Mouse (Mus musculus): ENCODE results near the gene Commd8. TPM values are rescaled to one million over a fixed set of nuclear protein-coding genes. Genes with fewer than 3 reads are reported as not detected.

Commd8 gene
- polyA plus RNA-seq (2016; fragmentation: Nextera tagmentation; extraction: Ambion mirVana) = 148 and 153 TPM in 2 replicates

GRCm38 (mm10) chr5:72167594-72168284, at the start of gene Commd8:
Commd8 (minus strand) TSS chr5:72168189.
- H3K4me3 ChIP-seq = peak within 1 kb of the TSS; percentile 73
- under 1% methylated on average over 38 of the region's 38 CpGs for WGBS
- H3K4me1 ChIP-seq = peaks cover 13% of the 10 kb centered on the region
- H3K27ac ChIP-seq (replicated peaks) = peak within 1 kb of the TSS; percentile 91
- peaks cover 14% of the 10 kb centered on the region for H3K36me3 ChIP-seq (replicated peaks)
- DNase-seq (ENCODE audit: low spot score) = peak; percentile 96
- H3K9me3 ChIP-seq = no peaks in the 10 kb centered on the region
- no peaks in the 10 kb centered on the region for H3K27me3 ChIP-seq (replicated peaks; ENCODE audit: low read depth, poor library complexity, severe bottlenecking)

- Histone ChIP-seq H3K27me3 (replicated peaks; ENCODE audit: low read depth, poor library complexity, severe bottlenecking) (no peaks in the 10 kb centered on the region), H3K4me1 (no peaks in the 10 kb centered on the region; the same call in 1 of the 2 replicates), H3K27ac (replicated peaks) (no peak overlapping the region), H3K9me3 (no peaks in the 10 kb centered on the region), H3K4me3 (no peak overlapping the region), H3K36me3 (replicated peaks) (no peaks in the 10 kb centered on the region; the same call in 1 of the 2 replicates)
- 86% methylated on average over 18 of the region's 18 CpGs for WGBS
- DNase-seq (ENCODE audit: low spot score) = no peak
Observed at GRCm38 (mm10) chr5:72211741-72212140, 43.8 kb upstream of the Commd8 start.

GRCm38 (mm10) chr5:72210812-72211139, 42.8 kb upstream of the Commd8 start:
- Histone ChIP-seq H3K4me3 (no peak overlapping the region), H3K9me3 (no peaks in the 10 kb centered on the region), H3K36me3 (replicated peaks) (no peaks in the 10 kb centered on the region; the same call in 1 of the 2 replicates), H3K27ac (replicated peaks) (no peak overlapping the region), H3K27me3 (replicated peaks; ENCODE audit: low read depth, poor library complexity, severe bottlenecking) (no peaks in the 10 kb centered on the region), H3K4me1 (no peaks in the 10 kb centered on the region; the same call in 1 of the 2 replicates)
- 82% methylated on average over 5 of the region's 5 CpGs for WGBS
- no peak for DNase-seq (ENCODE audit: low spot score)

GRCm38 (mm10) chr5:72210123-72210811, 42.3 kb upstream of the Commd8 start:
- Histone ChIP-seq H3K27me3 (replicated peaks; ENCODE audit: low read depth, poor library complexity, severe bottlenecking) (no peaks in the 10 kb centered on the region), H3K4me3 (no peak overlapping the region), H3K36me3 (replicated peaks) (no peaks in the 10 kb centered on the region; the same call in 1 of the 2 replicates), H3K27ac (replicated peaks) (no peak overlapping the region), H3K9me3 (no peaks in the 10 kb centered on the region), H3K4me1 (no peaks in the 10 kb centered on the region; the same call in 1 of the 2 replicates)
- WGBS = 77% methylated on average over 13 of the region's 13 CpGs
- DNase-seq (ENCODE audit: low spot score) = no peak

GRCm38 (mm10) chr5:72208515-72208914, 40.5 kb upstream of the Commd8 start:
- Histone ChIP-seq H3K36me3 (replicated peaks) (no peaks in the 10 kb centered on the region), H3K27ac (replicated peaks) (no peak overlapping the region), H3K4me1 (peaks cover 12% of the 10 kb centered on the region), H3K9me3 (no peaks in the 10 kb centered on the region), H3K4me3 (no peak overlapping the region), H3K27me3 (replicated peaks; ENCODE audit: low read depth, poor library complexity, severe bottlenecking) (no peaks in the 10 kb centered on the region)
- DNase-seq (ENCODE audit: low spot score) = no peak
- WGBS = 90% methylated on average over 1 of the region's 1 CpGs

GRCm38 (mm10) chr5:72205271-72205670, 37.3 kb upstream of the Commd8 start:
- Histone ChIP-seq H3K9me3 (no peaks in the 10 kb centered on the region), H3K4me3 (no peak overlapping the region), H3K36me3 (replicated peaks) (no peaks in the 10 kb centered on the region), H3K27me3 (replicated peaks; ENCODE audit: low read depth, poor library complexity, severe bottlenecking) (no peaks in the 10 kb centered on the region), H3K4me1 (peaks cover 27% of the 10 kb centered on the region), H3K27ac (replicated peaks) (no peak overlapping the region)
- DNase-seq (ENCODE audit: low spot score) = no peak
- WGBS = 91% methylated on average over 5 of the region's 5 CpGs

- 80% methylated on average over 2 of the region's 2 CpGs for WGBS
- H3K36me3 ChIP-seq (replicated peaks) = no peaks in the 10 kb centered on the region
- H3K9me3 ChIP-seq = no peaks in the 10 kb centered on the region
- H3K4me3 ChIP-seq = peak overlapping the region; percentile 70
- no peak for DNase-seq (ENCODE audit: low spot score)
- no peak overlapping the region for H3K27ac ChIP-seq (replicated peaks)
- H3K4me1 ChIP-seq = peaks cover 27% of the 10 kb centered on the region
- no peaks in the 10 kb centered on the region for H3K27me3 ChIP-seq (replicated peaks; ENCODE audit: low read depth, poor library complexity, severe bottlenecking)
Observed at GRCm38 (mm10) chr5:72204507-72204906, 36.5 kb upstream of the Commd8 start.

GRCm38 (mm10) chr5:72203734-72204073, 35.7 kb upstream of the Commd8 start:
- no peaks in the 10 kb centered on the region for H3K27me3 ChIP-seq (replicated peaks; ENCODE audit: low read depth, poor library complexity, severe bottlenecking)
- no peak for DNase-seq (ENCODE audit: low spot score)
- H3K36me3 ChIP-seq (replicated peaks) = no peaks in the 10 kb centered on the region
- H3K27ac ChIP-seq (replicated peaks) = peak overlapping the region; percentile 82; the same call in 1 of the 2 replicates
- H3K4me3 ChIP-seq = peak overlapping the region; percentile 70
- 10% methylated on average over 10 of the region's 10 CpGs for WGBS
- peaks cover 27% of the 10 kb centered on the region for H3K4me1 ChIP-seq
- H3K9me3 ChIP-seq = no peaks in the 10 kb centered on the region

- under 1% methylated on average over 32 of the region's 32 CpGs for WGBS
- Histone ChIP-seq H3K4me1 (peaks cover 27% of the 10 kb centered on the region), H3K9me3 (no peaks in the 10 kb centered on the region), H3K27ac (replicated peaks) (peak overlapping the region; percentile 82), H3K4me3 (peak overlapping the region; percentile 70), H3K27me3 (replicated peaks; ENCODE audit: low read depth, poor library complexity, severe bottlenecking) (no peaks in the 10 kb centered on the region), H3K36me3 (replicated peaks) (no peaks in the 10 kb centered on the region)
- DNase-seq (ENCODE audit: low spot score) = peak; percentile 96
Observed at GRCm38 (mm10) chr5:72203028-72203733, 35.2 kb upstream of the Commd8 start.

- DNase-seq (ENCODE audit: low spot score) = no peak
- WGBS = 40% methylated on average over 10 of the region's 10 CpGs
- Histone ChIP-seq H3K4me3 (no peak overlapping the region), H3K27ac (replicated peaks) (no peak overlapping the region), H3K9me3 (no peaks in the 10 kb centered on the region), H3K36me3 (replicated peaks) (no peaks in the 10 kb centered on the region), H3K27me3 (replicated peaks; ENCODE audit: low read depth, poor library complexity, severe bottlenecking) (no peaks in the 10 kb centered on the region), H3K4me1 (peaks cover 27% of the 10 kb centered on the region)
Observed at GRCm38 (mm10) chr5:72202016-72202415, 34.0 kb upstream of the Commd8 start.

GRCm38 (mm10) chr5:72201600-72201999, 33.6 kb upstream of the Commd8 start:
- Histone ChIP-seq H3K36me3 (replicated peaks) (no peaks in the 10 kb centered on the region), H3K4me1 (peaks cover 27% of the 10 kb centered on the region), H3K9me3 (no peaks in the 10 kb centered on the region), H3K27me3 (replicated peaks; ENCODE audit: low read depth, poor library complexity, severe bottlenecking) (no peaks in the 10 kb centered on the region), H3K4me3 (no peak overlapping the region), H3K27ac (replicated peaks) (no peak overlapping the region)
- no peak for DNase-seq (ENCODE audit: low spot score)
- WGBS = 21% methylated on average over 7 of the region's 7 CpGs

GRCm38 (mm10) chr5:72195442-72195841, 27.5 kb upstream of the Commd8 start:
- Histone ChIP-seq H3K36me3 (replicated peaks) (no peaks in the 10 kb centered on the region), H3K4me3 (no peak overlapping the region), H3K27ac (replicated peaks) (no peak overlapping the region), H3K9me3 (no peaks in the 10 kb centered on the region), H3K4me1 (no peaks in the 10 kb centered on the region), H3K27me3 (replicated peaks; ENCODE audit: low read depth, poor library complexity, severe bottlenecking) (no peaks in the 10 kb centered on the region)
- 90% methylated on average over 1 of the region's 1 CpGs for WGBS
- DNase-seq (ENCODE audit: low spot score) = no peak
